Mouse (Mus musculus) inflammation-experienced regulatory T-cells, adult 6 months (primary cell): Measurements from ENCODE around the gene Nol11. TPM values are rescaled to one million over a fixed set of nuclear protein-coding genes. Genes with fewer than 3 reads are reported as not detected.

Experiments used
- polyA plus RNA-seq, 3 experiments: library from polyadenylated mRNA; unstranded; fragments of 100-300 nt; shearing (Covaris generic); gene quantifications; one replicate each; pipeline ENCODE4 v1.2.1; 2017

Gene Nol11
- polyA plus RNA-seq, 3 experiments from 2014 or later, result 39.3 to 62.7 (median 43.0) TPM

Other genes with a start within 250 kb of the Nol11 start
- gene Kpna2, start 189.8 kb downstream of the Nol11 start, polyA plus RNA-seq, result 100 to 1,000 TPM; 112 to 274 (median 131) TPM
- 1 to 10 TPM in 1 of 3 experiments, under 1 TPM in 2; 0.75 to 1.1 (median 0.88) TPM for gene 1810010H24Rik, start 163.7 kb downstream of the Nol11 start, polyA plus RNA-seq
- gene Bptf, start 57.3 kb downstream of the Nol11 start, polyA plus RNA-seq, result 10 to 100 TPM; 44.7 to 85.4 (median 83.8) TPM